Mouse (Mus musculus) mouse embryonic stem cell (cell line): ENCODE measurements around the gene Zfp560.
"Not testable (repeated sequence)": the region's sequence is repeated elsewhere in the genome, so short reads cannot be mapped to it uniquely, and the experiment has no call there.

Experiments used
- in situ Hi-C, 2 experiments: fragments of 300-500 bp; cut with MboI; formaldehyde crosslinking; loops; 1 replicate in 1 of 2; 3 replicates in 1 of 2; pipeline ENCODE4 v1.14.3; 2019 to 2020; ENCODE audit warnings: low sequenced_read_pairs in 2 of 2, low pct_unique_long_range_greater_than_20kb in 1 of 2, mixed read lengths in 1 of 2; ENCODE audit not compliant: unreplicated experiment in 1 of 2

Zfp560 gene

DNA sequence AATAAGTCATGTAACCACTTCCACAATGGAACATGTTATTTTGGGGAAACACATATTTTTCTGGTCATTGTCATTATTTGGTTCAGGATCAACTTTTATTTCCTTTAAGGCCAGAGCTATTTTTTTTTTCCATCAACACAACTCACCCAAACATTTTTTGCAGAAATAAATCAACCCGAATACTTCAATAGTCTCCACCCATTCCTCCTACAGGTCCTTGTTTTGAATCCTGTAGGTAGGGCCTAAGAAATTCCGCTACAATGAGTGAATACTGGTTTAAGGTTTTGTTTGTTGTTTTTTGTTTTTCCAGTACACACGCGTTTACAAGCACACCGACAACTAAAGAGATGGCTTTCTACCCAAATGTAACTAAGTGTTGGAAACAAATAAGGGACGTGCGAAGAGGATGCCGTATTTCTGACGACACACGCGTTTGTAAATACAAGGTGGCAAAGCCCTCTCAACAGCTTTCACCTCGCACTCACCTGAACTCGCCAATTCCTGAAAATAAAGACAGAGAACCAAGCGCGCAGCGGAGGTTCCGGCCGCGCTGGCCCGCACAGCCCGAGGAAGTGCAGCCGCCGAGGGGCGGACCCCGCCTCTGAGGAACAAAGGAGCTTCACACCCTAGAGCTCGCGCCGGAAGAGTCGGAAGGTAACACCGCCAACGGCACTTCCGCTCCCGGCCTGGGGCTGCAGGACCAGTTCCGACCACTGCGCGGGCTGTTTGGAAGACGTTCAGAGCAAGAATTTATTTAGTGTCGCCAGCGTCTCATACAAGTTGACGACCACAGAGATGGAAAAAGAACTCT, at the start of gene Zfp560:
Zfp560 (minus strand) TSS at position 646 of the 811 bp plus-strand sequence.
- in situ Hi-C loops: no loop called here

DNA sequence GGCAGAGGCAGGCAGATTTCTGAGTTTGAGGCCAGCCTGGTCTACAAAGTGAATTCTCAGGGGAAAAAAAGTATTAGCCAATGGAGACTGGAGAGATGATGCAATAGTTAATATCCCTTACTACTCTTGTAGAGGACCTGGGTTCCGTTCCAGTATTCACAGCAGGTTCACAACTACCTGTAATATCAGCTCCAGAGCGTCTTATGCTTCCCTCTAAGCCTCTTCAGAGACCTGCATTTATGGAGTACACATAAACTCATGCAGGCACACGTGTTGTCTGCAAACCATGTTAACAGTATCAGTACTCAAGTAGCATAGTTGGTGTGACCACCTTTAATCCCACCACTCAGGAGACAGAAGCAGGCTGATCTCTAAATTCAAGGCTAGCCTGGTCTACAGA, 45.0 kb upstream of the Zfp560 start:
- in situ Hi-C loops: no loop called here

DNA sequence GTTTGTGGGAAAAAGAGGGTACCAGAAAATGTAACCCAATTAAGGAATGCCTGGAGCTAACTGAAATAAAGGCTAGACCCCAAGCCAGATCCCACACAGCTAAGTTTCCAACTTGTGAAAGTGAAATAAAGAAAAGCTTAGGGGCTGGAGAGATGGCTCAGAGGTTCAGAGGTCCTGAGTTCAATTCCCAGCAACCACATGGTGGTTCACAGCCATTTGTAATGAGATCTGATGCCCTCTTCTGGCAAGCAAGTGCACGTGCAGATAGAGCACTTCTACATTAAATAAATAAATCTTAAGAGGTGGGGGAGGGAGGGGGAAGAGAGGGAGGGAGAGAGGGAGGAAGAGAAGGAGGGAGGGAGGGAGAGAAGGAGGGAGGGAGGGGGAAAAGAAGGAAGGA, 26.5 kb upstream of the Zfp560 start:
- in situ Hi-C loops: no loop called here

DNA sequence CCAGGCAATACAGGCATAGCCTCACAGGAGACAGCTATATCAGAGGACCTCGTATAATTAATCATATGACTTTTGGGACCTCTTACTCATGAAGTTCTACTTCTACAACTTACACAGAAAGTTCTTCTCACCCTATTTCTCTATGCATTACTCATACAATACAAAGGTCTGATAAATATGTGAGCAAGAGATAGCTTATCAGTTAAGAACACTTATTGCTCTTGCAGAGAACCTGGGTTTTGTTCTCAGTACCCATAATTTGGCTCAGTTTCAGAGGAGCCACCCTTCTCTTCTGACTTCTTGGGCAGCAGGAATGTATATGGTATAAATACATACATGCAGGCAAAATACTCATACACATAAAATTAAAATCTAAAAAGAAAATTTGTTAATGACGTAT, 24.3 kb upstream of the Zfp560 start:
- in situ Hi-C loops: no loop called here

DNA sequence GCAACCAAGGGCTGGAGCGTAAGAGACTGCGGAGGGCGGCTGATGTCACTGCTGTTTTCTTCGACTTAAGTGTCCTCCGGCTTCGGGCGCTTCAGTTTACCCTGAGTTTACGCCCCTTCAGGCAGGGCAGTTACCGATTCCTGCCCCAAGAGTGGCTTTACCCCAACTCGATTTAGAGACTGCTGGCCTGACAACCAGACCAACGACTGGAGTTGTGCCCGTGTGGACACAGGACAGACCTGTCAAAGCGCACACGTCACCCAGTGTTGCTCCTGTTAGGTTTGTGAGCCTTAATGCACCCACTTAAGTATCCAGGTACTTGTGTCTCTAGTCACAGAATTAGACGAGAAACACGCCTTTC, 346 bp upstream of the Zfp560 start:
- in situ Hi-C loops: no loop called here

DNA sequence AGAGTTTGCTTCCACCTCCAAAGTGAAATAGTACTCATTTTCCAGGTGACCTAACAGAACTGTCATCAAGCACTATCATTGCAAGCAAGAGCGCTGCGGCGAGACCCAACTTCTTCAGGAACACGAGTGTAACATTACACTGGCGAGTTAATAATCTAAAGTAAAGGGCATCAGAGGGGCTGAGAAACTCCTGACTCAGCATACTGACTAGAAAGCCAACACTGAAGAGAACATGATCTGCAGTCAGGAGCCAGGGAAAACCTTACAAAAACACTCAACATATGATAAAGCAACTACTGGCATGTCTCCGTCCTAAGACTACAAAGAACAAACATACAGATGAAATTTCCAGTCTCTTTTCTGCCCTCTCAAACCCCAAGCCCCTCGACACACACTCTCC, 1.3 kb downstream of the Zfp560 start:
- in situ Hi-C loops: no loop called here

DNA sequence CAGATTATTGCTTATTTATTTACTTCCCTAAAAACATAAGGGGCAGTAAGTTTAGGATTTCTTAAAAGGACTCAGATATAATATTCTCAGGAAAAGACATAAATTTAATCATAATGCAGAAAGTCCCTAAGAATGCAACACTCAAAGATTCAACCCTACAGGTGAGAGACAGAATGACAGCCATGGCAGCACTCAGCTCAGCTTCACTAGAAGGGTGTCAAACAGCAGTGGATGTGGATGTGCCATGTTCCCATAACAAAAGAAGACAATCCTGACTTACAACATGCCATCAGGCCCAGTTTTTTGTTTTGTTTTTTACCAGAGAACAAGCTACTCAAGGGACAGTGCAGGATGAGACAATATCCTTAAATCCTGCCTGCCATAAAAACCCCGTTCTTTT, 10.3 kb downstream of the Zfp560 start:
- in situ Hi-C loops: no loop called here

DNA sequence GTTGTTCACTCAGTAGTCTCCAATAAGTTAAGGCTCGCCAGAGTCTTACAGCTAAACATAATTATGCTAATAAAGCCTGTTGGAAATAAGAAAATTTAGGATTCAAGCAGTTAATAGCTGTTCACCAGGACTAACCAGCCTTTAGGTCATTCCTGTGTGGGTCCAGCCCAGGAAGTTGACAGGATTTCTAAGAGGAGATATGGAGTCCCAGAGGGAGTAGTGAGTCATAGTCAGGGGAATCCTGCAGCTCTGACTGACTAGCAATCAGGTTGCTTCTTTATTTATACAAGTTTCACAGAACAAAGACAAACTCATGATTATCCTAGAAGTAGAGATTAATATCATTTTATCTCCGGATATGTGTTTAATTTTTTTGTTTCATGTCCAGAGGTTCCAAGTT, 17.7 kb downstream of the Zfp560 start:
- in situ Hi-C loops: no loop called here

DNA sequence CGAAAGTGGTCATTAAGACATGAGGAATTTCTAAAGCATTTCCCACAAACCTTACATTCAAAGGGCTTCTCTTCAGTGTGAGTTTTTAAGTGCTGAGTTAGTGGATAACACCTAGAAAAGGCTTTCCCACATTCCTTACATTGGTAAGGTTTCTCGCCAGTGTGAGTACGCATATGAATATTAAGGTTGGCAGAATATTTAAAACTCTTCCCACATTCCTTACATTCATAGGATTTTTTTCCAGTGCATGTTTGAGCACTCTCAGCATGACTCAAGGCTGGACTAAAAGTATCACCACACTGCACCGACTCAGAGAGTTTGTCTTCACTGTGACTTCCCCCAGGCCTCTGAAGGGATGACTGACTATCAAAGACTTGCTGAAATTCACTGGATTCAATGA, 36.5 kb downstream of the Zfp560 start:
- in situ Hi-C loops: no loop called here

DNA sequence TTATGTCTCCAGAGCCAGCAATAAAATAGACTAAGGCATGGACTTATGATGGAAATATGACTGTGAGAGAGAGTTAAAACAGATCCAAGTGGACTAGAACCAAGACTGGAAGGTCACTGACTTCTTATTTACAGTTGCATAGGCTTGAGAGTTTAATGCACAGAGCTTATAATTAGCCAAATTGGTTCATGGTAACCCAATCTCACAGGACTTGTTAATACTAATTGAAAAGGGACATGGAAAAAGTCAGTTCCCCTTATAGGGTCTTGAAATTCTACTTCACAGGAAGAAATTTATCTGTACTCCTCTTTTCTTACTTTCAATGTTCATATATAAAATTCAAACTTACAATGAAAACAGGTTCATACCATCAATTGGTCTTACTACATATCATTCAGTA, 49.0 kb downstream of the Zfp560 start, which contains the start of gene Olfr18:
Olfr18 (minus strand) TSS at position 101 of the 400 bp plus-strand sequence.
- in situ Hi-C loops: no loop called here

DNA sequence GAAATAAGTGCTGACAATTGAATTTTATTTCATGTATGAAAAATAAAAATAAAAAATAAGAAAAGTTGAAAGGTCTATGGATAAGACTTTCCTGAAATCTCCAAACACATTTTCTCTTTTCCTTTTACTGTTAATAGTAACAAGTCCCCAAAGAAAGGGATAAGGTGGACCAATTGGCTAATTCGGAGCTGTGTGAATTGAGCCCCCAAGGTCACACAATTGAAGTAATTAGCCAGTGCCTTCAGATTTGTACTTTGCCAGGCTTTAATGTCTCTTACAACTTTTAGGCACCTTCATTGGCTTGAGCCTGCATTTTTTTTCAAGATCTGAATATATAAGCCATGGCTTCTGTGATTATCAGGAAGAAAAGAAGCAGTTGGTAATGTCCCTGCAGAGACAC, 86.7 kb downstream of the Zfp560 start, which contains the start of gene Olfr873:
Olfr873 (plus strand) TSS at position 301 of the 400 bp plus-strand sequence.
- in situ Hi-C loops: no loop called here

DNA sequence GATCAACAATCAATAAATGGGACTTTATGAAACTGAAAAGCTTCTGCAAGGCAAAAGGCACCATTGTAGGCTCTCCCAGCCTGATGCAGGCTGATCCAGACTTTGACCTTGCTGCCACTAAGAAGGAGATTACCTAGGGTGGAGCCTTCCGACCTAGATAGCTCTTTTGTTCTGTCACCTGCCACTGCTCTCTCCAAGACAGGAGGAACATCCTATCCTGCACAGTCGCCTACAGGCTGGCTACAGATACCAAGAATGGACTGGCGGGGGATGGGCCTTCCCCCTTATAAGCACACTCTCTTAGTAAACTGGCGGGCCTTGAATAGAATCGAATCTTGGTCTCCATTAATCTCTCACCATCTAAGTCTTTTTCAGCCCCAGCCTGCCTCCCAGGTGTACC, 89.4 kb downstream of the Zfp560 start:
- in situ Hi-C loops: not testable (repeated sequence)
